Mouse (Mus musculus) E14TG2a.4 (cell line): ENCODE data around the gene Pdk2.

Source experiments
- CTCF ChIP-seq: conservative IDR thresholded peaks from 2 replicates; pipeline ENCODE4 v1.5.1; 2014; ENCODE audit warnings: low read length
- POU5F1 ChIP-seq: IDR thresholded peaks from 2 replicates; pipeline ENCODE4 v1.6.1; 2014; ENCODE audit warnings: low read length, borderline replicate concordance

- TF ChIP-seq CTCF = no peak
- TF ChIP-seq POU5F1 = no peak
Measured at GRCm38 (mm10) chr11:95006038-95006437, 35.1 kb downstream of the Pdk2 start.
